Mouse (Mus musculus) kidney, embryonic 15.5 days (tissue): ENCODE measurements at regions not wholly inside any gene's neighbourhood (a gene's known extent, or its start where the extent isn't known, plus 50 kb on each side); places are given as distances from the start of the nearest gene placed in this dataset.

ENCODE experiments used
- ATAC-seq: fragments of 200-750 bp; cut with Nextera tagmentation; replicated peaks from 2 replicates; pipeline ENCODE4 v1.8.0; 2017; ENCODE audit warnings: moderate TSS enrichment; ENCODE audit not compliant: low FRiP score
- H3K27ac ChIP-seq: fragments of 300-500 bp; sonication (generic); 2 replicates; pipeline ENCODE4 v1.5.1; 2015; ENCODE audit warnings: mild to moderate bottlenecking, inconsistent platforms
- H3K27me3 ChIP-seq: fragments of 300-500 bp; sonication (generic); 2 replicates; pipeline ENCODE4 v1.6.1; 2015; ENCODE audit warnings: inconsistent platforms
- H3K36me3 ChIP-seq: fragments of 300-500 bp; sonication (generic); 2 replicates; pipeline ENCODE4 v1.6.1; 2015; ENCODE audit warnings: inconsistent platforms
- H3K4me1 ChIP-seq: fragments of 300-500 bp; sonication (generic); 2 replicates; pipeline ENCODE4 v1.6.1; 2015; ENCODE audit warnings: inconsistent platforms
- H3K4me2 ChIP-seq: fragments of 300-500 bp; sonication (generic); 2 replicates; pipeline ENCODE4 v1.6.1; 2015; ENCODE audit warnings: moderate library complexity, mild to moderate bottlenecking, inconsistent platforms
- H3K4me3 ChIP-seq: fragments of 300-500 bp; sonication (generic); replicated peaks from 2 replicates; pipeline ENCODE4 v1.5.1; 2015; ENCODE audit warnings: mild to moderate bottlenecking, inconsistent platforms
- H3K9ac ChIP-seq: fragments of 300-500 bp; sonication (generic); 2 replicates; pipeline ENCODE4 v1.6.1; 2015; ENCODE audit warnings: mild to moderate bottlenecking, inconsistent platforms
- H3K9me3 ChIP-seq: fragments of 300-500 bp; sonication (generic); replicated peaks from 2 replicates; pipeline ENCODE4 v1.6.1; 2016; ENCODE audit warnings: inconsistent platforms
- WGBS: fragments of 180-500 bp; shearing (Covaris S2); methylation state at CpG from one replicate; pipeline ENCODE4 v1.1.7; 2015; ENCODE audit warnings: mixed read lengths; 5-methylcytosine and 5-hydroxymethylcytosine counted together

GRCm38 (mm10) chr15:88037606-88038005 lies 493.5 kb downstream of the Fam19a5 start:
- 90% methylated on average over 4 of the region's 4 CpGs for WGBS
- Histone ChIP-seq H3K4me3 (no peak overlapping the region), H3K9me3 (no peaks in the 10 kb centered on the region), H3K4me2 (no peak overlapping the region), H3K27me3 (no peaks in the 10 kb centered on the region), H3K27ac (no peak overlapping the region), H3K9ac (no peak overlapping the region), H3K36me3 (no peaks in the 10 kb centered on the region), H3K4me1 (peaks cover 8% of the 10 kb centered on the region)
- no peak for ATAC-seq

GRCm38 (mm10) chr15:88042821-88043220 lies 498.7 kb downstream of the Fam19a5 start:
- Histone ChIP-seq H3K36me3 (no peaks in the 10 kb centered on the region), H3K9ac (no peak overlapping the region), H3K4me2 (no peak overlapping the region), H3K4me3 (no peak overlapping the region), H3K9me3 (no peaks in the 10 kb centered on the region), H3K27ac (no peak overlapping the region), H3K27me3 (no peaks in the 10 kb centered on the region), H3K4me1 (no peaks in the 10 kb centered on the region)
- no peak for ATAC-seq
- 82% methylated on average over 2 of the region's 2 CpGs for WGBS

DNA sequence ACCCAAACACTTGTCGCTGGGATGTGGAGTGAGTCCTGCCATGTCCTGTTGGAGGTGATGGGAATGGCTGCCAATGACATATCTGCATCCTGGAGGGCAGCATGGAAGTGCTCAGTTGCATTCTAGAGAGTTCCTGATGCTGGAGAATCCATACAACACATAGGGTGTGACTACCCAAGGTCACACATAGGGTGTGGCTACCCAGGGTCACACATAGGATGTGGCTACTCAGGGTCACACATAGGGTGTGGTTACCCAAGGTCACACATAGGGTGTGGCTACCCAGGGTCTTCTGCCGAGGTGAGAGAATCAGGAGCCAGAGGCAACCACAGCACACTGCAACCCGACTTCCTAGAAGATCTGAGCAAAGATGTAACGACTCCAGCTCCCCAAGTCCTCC lies 514.0 kb downstream of the Fam19a5 start:
- Histone ChIP-seq H3K9ac (no peak overlapping the region), H3K27me3 (no peaks in the 10 kb centered on the region), H3K9me3 (no peaks in the 10 kb centered on the region), H3K27ac (no peak overlapping the region), H3K4me1 (no peaks in the 10 kb centered on the region), H3K4me2 (no peak overlapping the region), H3K36me3 (no peaks in the 10 kb centered on the region), H3K4me3 (no peak overlapping the region)
- 53% methylated on average over 4 of the region's 4 CpGs for WGBS
- no peak for ATAC-seq

GRCm38 (mm10) chr15:88060935-88061334 lies 516.8 kb downstream of the Fam19a5 start:
- Histone ChIP-seq H3K9me3 (no peaks in the 10 kb centered on the region), H3K27ac (no peak overlapping the region), H3K4me3 (no peak overlapping the region), H3K4me2 (no peak overlapping the region), H3K27me3 (no peaks in the 10 kb centered on the region), H3K36me3 (no peaks in the 10 kb centered on the region), H3K9ac (no peak overlapping the region), H3K4me1 (no peaks in the 10 kb centered on the region)
- no peak for ATAC-seq
- 83% methylated on average over 4 of the region's 4 CpGs for WGBS

DNA sequence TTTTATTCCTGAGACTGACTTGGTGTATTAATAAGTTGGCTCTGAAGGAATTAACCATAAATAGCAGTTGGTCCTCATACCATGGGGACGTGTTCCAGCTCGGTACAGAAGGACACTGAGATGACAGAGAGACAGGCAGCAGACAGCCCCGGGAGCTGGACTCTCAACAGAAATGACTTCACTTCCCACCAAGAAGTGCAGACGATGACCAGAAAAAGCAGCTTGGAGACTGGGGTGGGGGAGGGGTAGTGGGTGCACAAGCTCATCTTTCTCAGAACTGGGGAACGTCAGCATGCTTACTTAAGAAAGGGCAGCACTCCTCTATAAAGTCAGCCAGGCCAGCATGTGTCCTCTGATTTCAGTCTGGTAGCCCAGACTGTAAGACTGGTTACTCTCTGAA lies 518.9 kb downstream of the Fam19a5 start:
- Histone ChIP-seq H3K27ac (no peak overlapping the region), H3K4me1 (no peaks in the 10 kb centered on the region), H3K9me3 (no peaks in the 10 kb centered on the region), H3K4me2 (no peak overlapping the region), H3K4me3 (no peak overlapping the region), H3K27me3 (no peaks in the 10 kb centered on the region), H3K9ac (no peak overlapping the region), H3K36me3 (no peaks in the 10 kb centered on the region)
- ATAC-seq: no peak
- WGBS: 41% methylated on average over 5 of the region's 5 CpGs

DNA sequence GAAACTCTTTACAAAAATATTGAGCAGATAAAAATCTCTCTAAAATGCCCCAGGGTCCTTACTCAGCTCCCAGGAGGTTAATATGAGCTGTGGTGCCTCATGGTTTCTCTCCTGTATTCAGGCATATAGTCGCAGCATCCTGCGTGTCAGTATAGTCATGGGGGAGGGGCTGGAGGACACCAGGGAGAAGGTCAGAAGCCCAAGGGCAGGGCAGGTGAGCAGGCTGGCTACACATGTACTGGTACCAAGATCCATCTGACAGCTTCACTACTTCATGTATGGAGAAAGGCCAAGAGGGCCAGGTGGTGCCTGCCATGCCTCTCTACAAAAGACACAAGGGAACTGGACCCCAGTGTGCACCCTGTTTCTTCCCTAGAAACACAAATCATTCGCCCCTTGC lies 524.4 kb downstream of the Fam19a5 start:
- Histone ChIP-seq H3K9ac (no peak overlapping the region), H3K4me1 (no peaks in the 10 kb centered on the region), H3K36me3 (no peaks in the 10 kb centered on the region), H3K4me3 (no peak overlapping the region), H3K9me3 (no peaks in the 10 kb centered on the region), H3K27me3 (no peaks in the 10 kb centered on the region), H3K27ac (no peak overlapping the region), H3K4me2 (no peak overlapping the region)
- 65% methylated on average over 3 of the region's 3 CpGs for WGBS
- ATAC-seq: no peak

DNA sequence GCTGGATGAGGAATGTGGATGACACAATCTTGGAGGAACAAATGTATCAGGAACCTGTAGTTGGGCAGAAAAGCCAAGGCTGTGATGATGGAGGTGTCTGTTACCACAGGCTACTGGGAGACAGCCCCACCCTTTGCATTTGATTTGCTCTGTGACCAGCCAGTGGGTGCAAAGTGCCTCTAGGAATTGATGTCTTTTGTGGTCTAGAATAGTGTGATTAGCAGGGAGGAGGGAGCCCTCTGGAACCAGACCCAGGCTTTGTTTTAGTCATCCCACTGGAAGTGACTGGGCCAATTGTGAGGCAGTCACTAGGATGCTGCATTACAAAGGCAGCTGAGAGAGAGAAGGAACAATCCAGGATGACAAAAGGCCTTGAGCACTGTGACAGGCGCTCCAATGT lies 527.4 kb upstream of the Zdhhc25 start:
- H3K9me3 ChIP-seq: no peaks in the 10 kb centered on the region
- H3K27ac ChIP-seq: no peak overlapping the region
- H3K36me3 ChIP-seq: no peaks in the 10 kb centered on the region
- H3K4me3 ChIP-seq: no peak overlapping the region
- no peak overlapping the region for H3K4me2 ChIP-seq
- WGBS: 29% methylated on average over 1 of the region's 1 CpGs
- ATAC-seq: no peak
- no peaks in the 10 kb centered on the region for H3K27me3 ChIP-seq
- H3K9ac ChIP-seq: no peak overlapping the region
- H3K4me1 ChIP-seq: no peaks in the 10 kb centered on the region

DNA sequence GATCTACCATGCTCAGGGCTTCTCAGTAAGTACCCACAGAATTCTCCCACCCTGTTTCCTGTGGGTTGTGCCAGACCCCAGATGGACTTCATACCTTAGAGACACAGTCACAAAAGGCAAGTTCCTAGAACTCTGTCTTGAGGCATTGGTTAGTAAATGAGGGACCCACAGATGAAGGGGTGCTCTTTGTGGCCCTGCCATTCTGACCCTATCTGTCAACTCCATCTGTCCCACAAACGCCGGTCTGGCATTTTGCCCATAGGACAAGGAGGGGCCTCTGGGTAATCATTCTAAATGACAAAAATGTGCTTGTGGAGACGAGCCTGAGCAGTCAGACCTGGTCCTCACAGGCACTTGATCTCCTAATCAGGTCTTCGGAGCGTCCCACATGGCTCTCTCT lies 516.2 kb upstream of the Zdhhc25 start:
- Histone ChIP-seq H3K27ac (no peak overlapping the region), H3K4me2 (no peak overlapping the region), H3K4me3 (no peak overlapping the region), H3K9ac (no peak overlapping the region), H3K9me3 (no peaks in the 10 kb centered on the region), H3K36me3 (no peaks in the 10 kb centered on the region), H3K4me1 (no peaks in the 10 kb centered on the region), H3K27me3 (no peaks in the 10 kb centered on the region)
- 55% methylated on average over 5 of the region's 5 CpGs for WGBS
- no peak for ATAC-seq

- Histone ChIP-seq H3K27me3 (no peaks in the 10 kb centered on the region), H3K4me1 (no peaks in the 10 kb centered on the region), H3K36me3 (no peaks in the 10 kb centered on the region), H3K9me3 (no peaks in the 10 kb centered on the region), H3K9ac (no peak overlapping the region), H3K4me2 (no peak overlapping the region), H3K4me3 (no peak overlapping the region), H3K27ac (no peak overlapping the region)
- 69% methylated on average over 3 of the region's 3 CpGs for WGBS
- no peak for ATAC-seq
Measured at GRCm38 (mm10) chr15:88085631-88086030, 514.5 kb upstream of the Zdhhc25 start.

DNA sequence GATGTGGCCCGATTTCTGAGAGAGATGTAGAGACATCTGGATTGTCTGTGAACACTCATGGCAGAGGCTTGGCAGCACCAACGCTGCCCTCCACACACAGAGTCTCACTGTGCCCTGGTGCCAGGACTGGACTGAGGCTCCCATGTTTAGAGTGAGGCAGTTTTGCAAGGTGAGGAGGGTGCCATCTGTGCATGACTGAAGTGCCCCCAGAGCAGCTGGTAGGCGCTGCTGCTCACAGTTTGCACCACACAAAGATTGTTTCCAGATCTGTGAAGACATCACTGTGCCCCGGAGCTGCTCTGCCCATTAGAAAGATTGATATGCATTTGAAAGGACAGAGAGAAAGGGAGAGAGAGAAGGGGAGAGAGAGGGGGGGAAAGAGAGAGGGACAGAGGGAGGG lies 510.6 kb upstream of the Zdhhc25 start:
- no peak overlapping the region for H3K9ac ChIP-seq
- peaks cover 3% of the 10 kb centered on the region; the same call in 1 of the 2 replicates for H3K9me3 ChIP-seq
- no peaks in the 10 kb centered on the region for H3K36me3 ChIP-seq
- H3K4me3 ChIP-seq: no peak overlapping the region
- 59% methylated on average over 4 of the region's 4 CpGs for WGBS
- H3K27ac ChIP-seq: no peak overlapping the region
- no peak for ATAC-seq
- no peak overlapping the region for H3K4me2 ChIP-seq
- no peaks in the 10 kb centered on the region for H3K4me1 ChIP-seq
- no peaks in the 10 kb centered on the region for H3K27me3 ChIP-seq

DNA sequence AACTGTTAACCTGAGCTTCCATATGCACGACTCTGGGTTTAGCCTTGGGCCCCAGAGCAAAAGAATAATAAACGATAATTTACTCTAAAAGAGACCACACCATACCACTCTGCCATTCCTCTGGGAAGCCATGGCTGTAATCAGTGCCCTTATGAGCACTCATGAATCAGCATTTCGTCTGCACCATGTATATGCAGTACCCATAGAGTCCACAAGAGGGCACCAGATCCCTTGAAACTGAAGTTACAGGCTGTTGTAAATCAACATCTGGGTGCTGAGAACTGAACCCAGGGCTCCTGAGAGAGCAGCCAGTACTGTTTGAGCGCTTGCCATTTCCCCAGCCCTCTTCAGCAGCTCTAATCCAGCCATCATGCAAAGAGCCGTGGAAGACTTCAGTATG lies 508.7 kb upstream of the Zdhhc25 start:
- peaks cover 3% of the 10 kb centered on the region; the same call in 1 of the 2 replicates for H3K9me3 ChIP-seq
- H3K27ac ChIP-seq: no peak overlapping the region
- H3K9ac ChIP-seq: no peak overlapping the region
- H3K4me3 ChIP-seq: no peak overlapping the region
- H3K4me1 ChIP-seq: no peaks in the 10 kb centered on the region
- no peak overlapping the region for H3K4me2 ChIP-seq
- ATAC-seq: no peak
- 92% methylated on average over 5 of the region's 5 CpGs for WGBS
- no peaks in the 10 kb centered on the region for H3K27me3 ChIP-seq
- H3K36me3 ChIP-seq: no peaks in the 10 kb centered on the region

DNA sequence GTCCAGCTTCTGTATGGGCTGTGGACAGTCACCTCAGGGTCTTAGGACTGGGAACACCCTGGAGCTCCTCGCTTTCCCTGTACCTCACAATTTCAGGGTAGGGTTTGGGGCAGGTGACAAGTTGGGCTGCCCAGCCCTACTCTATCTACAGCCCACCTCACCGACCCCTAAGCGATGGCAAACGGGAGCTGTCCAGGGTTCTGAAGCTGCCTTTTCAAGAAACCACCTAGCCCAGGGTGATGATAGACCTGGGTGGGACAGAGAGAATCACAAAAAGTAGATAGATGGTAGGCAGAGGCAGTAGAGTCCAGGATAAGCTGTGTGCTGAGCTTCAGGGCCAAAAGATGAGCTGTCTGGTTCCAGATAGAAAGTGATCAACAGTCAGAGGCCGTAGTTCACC lies 479.7 kb upstream of the Zdhhc25 start:
- Histone ChIP-seq H3K27me3 (no peaks in the 10 kb centered on the region), H3K27ac (no peak overlapping the region), H3K9me3 (no peaks in the 10 kb centered on the region), H3K36me3 (no peaks in the 10 kb centered on the region), H3K4me2 (no peak overlapping the region), H3K9ac (no peak overlapping the region), H3K4me1 (no peaks in the 10 kb centered on the region), H3K4me3 (no peak overlapping the region)
- 52% methylated on average over 5 of the region's 5 CpGs for WGBS
- no peak for ATAC-seq

DNA sequence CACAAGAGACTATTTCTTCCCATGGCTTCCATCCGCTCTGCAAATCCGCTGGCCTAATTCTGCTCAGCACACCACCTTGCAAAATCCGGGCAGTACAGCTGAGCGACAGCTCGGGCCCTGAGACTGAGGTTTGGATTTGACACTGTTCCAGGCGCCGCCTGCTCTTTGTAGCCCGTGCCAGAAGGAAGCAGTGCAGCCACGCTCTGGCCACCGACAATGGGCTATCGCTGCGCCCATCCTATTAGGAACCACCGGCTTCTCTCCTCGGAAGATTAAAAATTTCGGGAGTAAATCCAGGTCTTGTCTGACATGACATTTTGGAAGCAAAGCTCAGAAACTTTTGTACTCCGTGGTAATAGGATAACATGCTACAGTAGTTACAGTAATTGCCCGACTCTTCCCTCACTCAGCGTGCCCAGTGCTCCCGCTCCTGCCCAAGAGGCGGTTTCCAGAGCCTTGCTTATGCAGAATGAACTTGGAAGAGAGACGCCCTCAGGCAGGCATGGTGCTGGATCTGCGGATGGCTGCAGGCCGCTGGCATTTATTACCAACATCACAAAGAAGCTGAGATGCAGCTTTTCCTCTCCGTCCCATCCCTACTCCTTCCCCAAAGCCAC lies 476.1 kb upstream of the Zdhhc25 start:
- no peak for ATAC-seq
- WGBS: 84% methylated on average over 24 of the region's 24 CpGs
- H3K9me3 ChIP-seq: no peaks in the 10 kb centered on the region
- no peak overlapping the region for H3K27ac ChIP-seq
- no peak overlapping the region for H3K4me3 ChIP-seq
- H3K36me3 ChIP-seq: no peaks in the 10 kb centered on the region
- no peak overlapping the region for H3K4me2 ChIP-seq
- no peak overlapping the region for H3K9ac ChIP-seq
- H3K4me1 ChIP-seq: no peaks in the 10 kb centered on the region
- no peaks in the 10 kb centered on the region for H3K27me3 ChIP-seq
